Mouse (Mus musculus): ENCODE results near the gene Tram2. TPM values are rescaled to one million over a fixed set of nuclear protein-coding genes. Genes with fewer than 3 reads are reported as not detected.
A peak's percentile ranks its signal among the peaks of the same experiment; 100 is the strongest.

Tram2 gene
- total RNA-seq, 2 experiments from 2014 or later: 10.6 to 19.5 TPM

DNA sequence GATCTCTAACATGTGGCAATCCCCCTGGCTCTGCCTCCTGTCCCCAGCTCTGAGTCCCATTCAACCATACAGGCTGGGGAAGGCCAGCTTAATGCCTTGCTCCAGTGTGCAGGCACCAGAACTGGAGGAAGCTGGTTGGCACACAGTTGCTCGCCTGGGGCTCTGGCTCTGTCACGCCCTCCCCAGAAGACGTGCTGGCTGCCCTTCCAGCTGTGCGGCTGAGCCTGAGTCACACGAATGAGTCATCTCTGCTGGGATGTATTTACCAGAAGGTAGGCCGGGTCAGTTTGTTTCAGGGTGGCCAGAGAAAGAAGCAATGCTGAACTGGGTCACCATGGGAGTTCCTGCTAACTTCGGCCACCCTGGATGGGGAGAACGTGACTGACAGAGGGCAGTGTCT, 64.6 kb downstream of the Tram2 start:
- DNase-seq: peak; percentile 62

DNA sequence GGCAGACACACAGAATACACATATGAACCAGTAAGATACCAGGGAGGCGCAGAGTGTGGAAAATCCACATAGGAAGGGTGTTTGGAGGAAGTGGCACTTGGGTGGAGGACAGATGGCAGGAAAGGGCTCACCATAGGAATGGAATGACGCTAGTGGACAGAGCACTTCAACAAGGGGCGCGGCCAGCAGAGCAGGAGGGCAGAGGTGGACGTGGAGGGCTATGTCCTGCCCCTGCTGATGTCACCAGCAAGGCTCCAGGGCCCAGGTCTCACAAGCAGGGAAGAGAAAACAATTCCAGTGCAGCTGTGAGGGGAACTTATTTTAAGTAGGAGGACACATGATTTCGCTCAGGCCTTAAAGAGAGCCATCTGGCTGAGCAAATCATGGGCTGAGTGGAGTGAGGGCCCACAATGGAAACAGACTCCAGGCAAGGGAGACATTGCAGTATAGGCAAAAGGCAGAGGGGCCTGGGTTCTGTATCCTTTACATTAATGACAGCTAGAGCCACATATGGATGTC, 68.7 kb downstream of the Tram2 start:
- DNase-seq: no peak

- peak; percentile 54 for DNase-seq
These were observed 70.1 kb downstream of the Tram2 start for GRCm38 (mm10) chr1:21008891-21009290.

- DNase-seq: peak; percentile 6
These were observed 70.9 kb downstream of the Tram2 start for GRCm38 (mm10) chr1:21007941-21008701.

DNA sequence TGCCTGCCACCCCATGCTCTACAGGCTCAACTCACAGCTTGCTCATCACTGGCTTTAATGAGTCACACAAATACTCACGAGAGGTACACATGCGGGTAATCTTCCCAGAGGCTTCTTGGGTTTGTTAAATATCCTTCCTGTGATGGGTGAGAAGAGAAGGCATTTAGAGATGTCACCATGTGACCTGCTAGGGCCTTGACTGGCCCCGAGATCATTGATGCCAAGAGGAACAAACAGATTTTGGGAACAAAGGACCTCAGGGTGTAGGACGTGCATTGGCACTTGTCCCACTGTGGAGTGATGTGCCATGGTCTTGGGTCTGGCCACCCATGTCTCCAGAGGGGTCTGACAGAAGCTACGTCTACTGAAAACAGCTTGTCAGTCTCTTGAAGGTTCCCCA, 72.3 kb downstream of the Tram2 start:
- no peak for DNase-seq

DNA sequence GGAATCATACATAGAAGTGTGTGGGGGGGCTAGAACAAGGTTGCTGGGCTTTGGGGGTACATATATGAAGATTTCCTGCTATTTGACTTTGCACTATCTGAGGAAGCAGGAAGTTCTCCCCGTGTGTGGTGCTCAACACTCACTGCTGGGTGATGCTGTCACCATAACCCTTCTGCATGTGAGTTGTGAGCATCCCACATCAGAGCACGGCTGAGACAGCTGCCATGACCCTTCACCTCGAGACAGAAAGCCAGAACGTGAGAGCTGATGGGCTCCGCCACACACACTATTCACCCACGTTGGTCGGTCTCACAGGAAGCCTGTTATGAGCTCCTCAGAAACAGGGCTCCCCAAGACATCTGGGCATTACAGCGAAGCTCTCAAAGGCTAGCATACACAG, 74.4 kb downstream of the Tram2 start:
- DNase-seq: no peak

DNA sequence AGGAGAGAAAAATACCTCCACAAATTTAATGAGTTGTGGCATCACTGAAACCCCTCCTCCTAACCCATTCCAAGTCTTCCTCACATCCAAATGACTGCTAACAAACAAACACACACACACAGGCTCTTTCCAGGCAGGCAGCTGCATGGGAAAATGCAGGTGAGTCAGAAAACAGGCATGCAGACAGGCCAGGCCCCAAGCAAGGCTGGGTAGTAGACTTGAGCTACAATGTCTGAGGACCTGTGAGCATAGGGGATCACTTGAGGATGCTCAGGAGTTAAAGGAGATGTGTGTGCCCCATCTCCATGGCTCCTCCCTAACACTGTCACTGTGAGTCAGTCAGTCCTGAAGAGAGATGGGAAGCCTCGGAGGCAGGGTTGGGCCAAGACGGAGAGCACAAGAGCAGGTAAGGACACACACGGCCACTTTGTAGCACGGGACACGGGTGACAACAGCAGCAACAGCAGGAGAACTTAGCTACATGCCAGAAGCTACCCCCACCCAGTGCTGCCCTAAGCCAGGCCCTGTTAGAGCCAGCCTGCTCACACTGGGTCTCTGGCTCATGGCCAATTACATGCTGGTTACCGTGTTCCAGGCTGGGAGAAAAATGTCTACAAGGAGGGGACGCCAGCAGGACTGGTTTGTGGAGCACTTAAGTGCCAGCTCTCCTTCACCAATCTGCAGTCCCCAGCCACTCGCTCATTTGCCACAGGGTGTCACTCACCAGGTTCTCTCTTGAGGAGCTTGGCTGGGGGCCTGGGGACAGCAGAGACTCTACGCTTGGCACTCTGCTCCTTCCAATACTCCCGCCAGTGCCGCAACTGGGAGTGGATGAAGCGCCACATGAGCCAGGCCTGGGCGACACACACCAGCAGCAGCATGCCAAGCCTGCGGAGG, 76.5 kb downstream of the Tram2 start:
- peak; percentile 64 for DNase-seq

GRCm38 (mm10) chr1:20997881-20998389, 81.1 kb downstream of the Tram2 start:
- no peak for DNase-seq

GRCm38 (mm10) chr1:20997328-20997689, 81.7 kb downstream of the Tram2 start:
- DNase-seq: no peak

DNA sequence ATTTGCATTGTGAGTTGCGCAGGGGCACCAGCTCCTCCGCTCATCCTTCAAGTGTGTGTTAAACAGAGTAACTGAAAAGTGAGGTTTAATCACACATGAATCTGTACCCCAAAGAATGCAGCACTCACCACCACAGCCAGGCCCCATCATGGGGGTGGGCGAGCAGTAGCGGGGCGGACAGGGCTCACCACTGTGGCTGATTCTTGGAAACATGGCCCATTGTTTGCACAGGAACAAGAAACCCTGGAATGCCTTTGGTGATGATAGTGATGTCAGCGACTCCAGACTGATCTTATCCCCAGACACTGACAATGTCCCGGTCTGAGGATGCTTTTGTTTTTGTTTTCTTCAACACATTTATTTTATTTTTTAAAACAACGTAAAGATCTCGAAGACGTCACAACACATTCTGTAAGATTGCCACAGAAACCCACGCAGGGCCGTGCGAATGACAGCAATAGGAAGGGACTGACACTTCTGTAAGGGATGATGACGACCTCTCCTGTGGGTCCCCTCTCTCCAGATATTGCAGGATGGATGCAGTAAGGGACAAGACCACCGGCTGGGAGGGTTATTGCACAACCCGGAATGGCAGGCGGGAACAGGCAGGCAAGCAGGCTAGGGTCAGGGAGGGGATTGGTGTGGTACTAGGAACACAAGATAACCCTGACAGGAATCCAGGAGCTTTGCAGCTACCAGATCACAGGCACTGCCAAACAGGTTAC, 82.3 kb downstream of the Tram2 start:
- DNase-seq: no peak

- no peak for DNase-seq
These were observed 83.6 kb downstream of the Tram2 start for GRCm38 (mm10) chr1:20995331-20995986.

DNA sequence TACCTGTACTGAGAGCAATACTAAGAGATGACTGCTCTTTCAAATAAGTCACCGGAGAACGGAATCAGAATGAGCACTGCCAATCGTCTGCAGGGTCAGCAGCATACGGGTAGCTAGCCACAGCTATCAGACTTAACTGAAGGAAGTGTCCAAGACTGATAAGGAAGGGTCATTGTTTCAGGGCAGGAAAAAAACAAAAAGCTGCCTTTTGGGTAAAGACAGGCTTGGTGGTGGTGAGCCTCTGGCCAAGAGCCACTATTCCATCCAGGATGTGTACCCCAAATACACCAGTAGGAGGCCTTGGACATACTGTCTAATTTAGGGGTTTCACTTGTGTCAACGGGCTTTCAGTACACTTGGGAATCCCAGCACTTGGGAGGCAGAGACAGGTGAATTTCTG, 84.7 kb downstream of the Tram2 start:
- no peak for DNase-seq

- no peak for DNase-seq
These were observed 85.3 kb downstream of the Tram2 start for GRCm38 (mm10) chr1:20993690-20994089.

DNA sequence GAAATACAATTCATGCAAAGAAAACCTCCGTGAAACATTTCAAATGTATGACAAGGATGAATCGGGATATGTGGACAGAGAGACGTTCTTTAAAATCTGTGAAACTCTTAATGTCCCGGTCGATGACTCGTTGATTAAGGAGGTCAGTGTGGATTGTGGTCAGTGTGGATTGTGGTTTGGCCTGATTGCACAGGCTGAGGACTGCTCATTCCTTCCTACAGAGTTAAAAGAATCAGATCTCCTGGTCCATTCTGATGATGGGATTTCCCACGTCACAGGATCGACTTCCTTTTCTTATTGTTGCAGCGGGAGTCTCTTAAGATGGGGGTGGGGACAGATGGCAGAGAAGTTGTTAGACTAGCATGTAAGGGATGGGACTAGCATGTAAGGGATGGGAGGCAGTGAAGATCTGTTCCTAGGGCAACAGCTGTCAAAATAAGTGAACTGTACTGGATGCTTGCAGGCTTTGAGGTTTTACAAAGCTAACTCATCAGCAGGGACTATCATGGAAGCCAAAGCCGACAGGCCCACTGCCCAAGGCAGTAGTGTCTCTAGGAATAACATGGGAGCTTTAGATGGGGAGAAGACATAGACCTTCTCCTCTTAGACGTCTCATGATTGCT, 89.5 kb downstream of the Tram2 start:
- no peak for DNase-seq

GRCm38 (mm10) chr1:20986378-20987056, 92.5 kb downstream of the Tram2 start:
- no peak for DNase-seq

- no peak for DNase-seq
These were observed 94.4 kb downstream of the Tram2 start for GRCm38 (mm10) chr1:20984582-20984981.

- no peak for DNase-seq
These were observed 94.9 kb downstream of the Tram2 start for GRCm38 (mm10) chr1:20984103-20984502.

DNA sequence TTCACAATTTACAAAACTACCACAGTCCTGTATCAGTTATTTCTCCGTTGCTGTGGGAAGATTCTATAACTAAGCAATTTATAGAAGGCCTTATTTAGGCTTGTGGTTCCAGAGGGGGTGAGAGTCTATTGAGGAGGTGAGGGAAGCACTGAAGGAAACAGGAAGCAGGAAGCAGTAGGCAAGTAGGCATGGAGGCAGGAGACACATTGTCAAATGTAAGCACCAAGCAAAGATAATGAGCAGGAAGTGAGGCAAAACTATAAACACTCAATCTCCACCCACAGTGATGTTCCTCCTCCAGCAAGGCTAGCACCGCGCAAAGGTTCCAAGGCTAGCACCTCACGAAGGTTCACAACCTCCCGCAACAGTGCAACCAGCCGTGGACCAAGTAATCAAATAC, 97.3 kb downstream of the Tram2 start:
- DNase-seq: no peak

DNA sequence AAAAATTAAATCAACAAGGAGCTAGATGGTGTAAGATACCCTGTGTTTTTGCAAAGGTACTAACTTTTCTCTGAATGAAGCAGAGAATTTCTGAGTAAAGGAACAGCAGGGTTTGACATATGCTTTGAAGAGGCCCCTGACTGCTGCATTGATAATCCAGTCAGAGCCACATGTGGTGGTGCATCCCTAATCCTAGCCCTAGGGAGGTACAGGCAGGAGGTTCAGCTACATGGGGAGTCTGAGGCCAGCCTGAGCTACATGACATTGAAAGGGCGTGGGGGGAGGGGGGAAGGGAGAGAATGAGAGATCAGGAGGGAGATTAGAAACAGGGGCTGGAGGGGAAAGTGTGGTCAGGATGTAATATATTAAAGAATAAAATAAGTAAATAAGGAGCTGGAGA, 98.5 kb downstream of the Tram2 start:
- no peak for DNase-seq

DNA sequence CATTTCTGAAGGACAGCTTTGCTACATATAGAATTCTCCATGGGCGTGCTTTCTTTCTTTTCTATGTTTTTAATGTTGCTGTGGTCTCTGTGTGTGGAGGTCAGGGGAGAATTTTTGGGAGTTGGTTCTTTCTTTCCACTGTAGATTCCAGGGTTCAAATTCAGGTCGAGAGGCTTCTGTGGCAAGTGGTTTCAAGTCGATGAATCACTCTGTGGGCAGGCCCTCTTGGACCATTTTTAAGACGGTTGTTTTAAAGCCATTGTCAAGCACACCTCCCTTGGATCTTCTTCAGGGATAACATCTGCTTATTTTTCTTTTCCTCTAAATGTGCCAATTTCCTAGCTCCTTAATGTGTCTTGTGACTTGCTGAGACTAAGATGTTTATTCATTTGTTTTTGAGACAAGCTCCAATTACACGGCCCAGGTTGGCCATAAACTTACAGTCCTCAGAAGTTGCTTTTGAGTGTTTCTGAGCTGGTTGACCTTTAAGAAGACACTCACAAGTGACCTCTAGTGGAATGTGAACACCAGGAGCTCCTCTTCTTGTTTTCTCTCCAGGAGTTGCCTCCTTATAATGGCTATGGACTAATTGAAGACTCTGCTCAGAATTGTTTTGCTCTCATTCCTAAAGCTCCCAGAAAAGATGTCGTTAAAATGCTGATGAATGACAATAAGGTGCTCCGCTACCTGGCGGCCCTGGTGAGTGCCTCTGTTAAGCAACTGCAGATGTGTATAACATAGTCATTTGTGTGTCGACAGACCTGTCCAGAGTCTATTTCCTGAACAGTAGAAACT, 104.5 kb downstream of the Tram2 start:
- DNase-seq: no peak

Data from gastrocnemius, postnatal 10 days (tissue).